Comparison of ENCODE assay signal across 13 mouse cellular contexts in genomic region chr5:36568118-36568517, GRCm38 (mm10). TPM values are rescaled to one million over a fixed set of nuclear protein-coding genes. Genes with fewer than 3 reads are reported as not detected.
DNase-seq lines count a peak whose midpoint lies in the region; ATAC-seq and TF ChIP-seq lines count a peak whose summit lies in the region.
"Had no signal": no experiment of that assay in that cellular context is flagged by ENCODE, and none has a peak within 500 bp of the region (broad histone marks: within the 10 kb centered on the region; RNA-seq: fewer than 3 reads in every experiment).

No protein-coding gene starts in this region.

- DNase-seq in adrenal gland, adult 2 months = peak; percentile 73
- no peak for DNase-seq in adrenal gland, postnatal 4 days (ENCODE audit: low spot score in 2 of 2)
- peak; percentile 86 for DNase-seq in adipocyte (ENCODE audit: low spot score)
- DNase-seq in lung, adult 2 months = peak; percentile 64
- DNase-seq in left cerebral cortex, postnatal 14 days (ENCODE audit: low spot score in 2 of 2) = no peak
- no peak for DNase-seq in ovary, postnatal 10 days (ENCODE audit: low spot score)
- DNase-seq: cerebellum, postnatal 10 days; midbrain, embryonic 14.5 days had no signal

- intact Hi-C loops in left cerebral cortex, postnatal 14 days (cut with DNase I) = no loop called here

- no peak overlapping the region for H3K4me2 ChIP-seq in kidney, embryonic 16.5 days (replicated peaks; ENCODE audit: low read depth, low read length)
- H3K4me2 ChIP-seq: intestine, embryonic 15.5 days; lung, embryonic 15.5 days had no signal

- TF ChIP-seq POLR2A in lung, adult 2 months (IDR thresholded peaks at IDR 0.05; ENCODE audit: borderline replicate concordance, extremely low read depth, low read depth, low read length) = no peak

- 0 out of 2 replicates have a peak, but pooled peaks have one; percentile 44 for ATAC-seq in kidney, embryonic 16.5 days (ENCODE audit: low FRiP score, low TSS enrichment)
- ATAC-seq in erythroid progenitor cell, adult 5-6 weeks (replicated peaks; ENCODE audit: low FRiP score, poor library complexity, severe bottlenecking) = no peak
- ATAC-seq: intestine, embryonic 15.5 days had no signal

- H3K9me3 ChIP-seq in kidney, embryonic 16.5 days (ENCODE audit: low read length) = no peaks in the 10 kb centered on the region
- H3K9me3 ChIP-seq: heart, embryonic 10.5 days; intestine, embryonic 15.5 days; lung, embryonic 15.5 days had no signal

- H3K27me3 ChIP-seq in kidney, embryonic 16.5 days (ENCODE audit: insufficient read depth, low read length) = no peaks in the 10 kb centered on the region
- H3K27me3 ChIP-seq: intestine, embryonic 15.5 days; lung, embryonic 15.5 days had no signal

- H3K4me3 ChIP-seq in kidney, embryonic 16.5 days (ENCODE audit: low read length) = no peak overlapping the region
- H3K4me3 ChIP-seq in lung, adult 2 months (replicated peaks; ENCODE audit: extremely low read depth, low read depth, low read length) = no peak overlapping the region
- H3K4me3 ChIP-seq: heart, embryonic 10.5 days; intestine, embryonic 15.5 days; lung, embryonic 15.5 days had no signal

- H3K36me3 ChIP-seq in kidney, embryonic 16.5 days (ENCODE audit: insufficient read depth, low read length) = peaks cover 10% of the 10 kb centered on the region

- H3K4me1 ChIP-seq in kidney, embryonic 16.5 days (ENCODE audit: insufficient read depth, low read length) = peaks cover 37% of the 10 kb centered on the region
- peaks cover 8% of the 10 kb centered on the region for H3K4me1 ChIP-seq in lung, adult 2 months (ENCODE audit: control insufficient read depth, insufficient read depth, low read length)

- TF ChIP-seq CTCF in lung, adult 2 months (IDR thresholded peaks at IDR 0.05; ENCODE audit: insufficient read depth, low read length) = no peak

- WGBS in kidney, embryonic 16.5 days = 51% methylated on average over 4 of the region's 4 CpGs
- whole genome bisulfite sequencing in lung, adult 2 months = 55% methylated on average over 4 of the region's 4 CpGs

- H3K9ac ChIP-seq in kidney, embryonic 16.5 days (replicated peaks; ENCODE audit: low read length) = no peak overlapping the region
- H3K9ac ChIP-seq: intestine, embryonic 15.5 days; lung, embryonic 15.5 days had no signal

- peak overlapping the region; percentile 19; the same call in 1 of the 2 replicates for H3K27ac ChIP-seq in kidney, embryonic 16.5 days (ENCODE audit: low read length)
- H3K27ac ChIP-seq: heart, embryonic 10.5 days; intestine, embryonic 15.5 days; lung, embryonic 15.5 days had no signal

RNA-seq across cellular contexts. Expression of gene Tbc1d14, which starts 25.0 kb away (rescaled TPM):
- total RNA-seq in adrenal gland, adult 2 months (2021) = 10 to 100 TPM; 42.1 to 47.0 TPM
- polyA plus RNA-seq in adrenal gland, adult 2 months (2012; rRNA removed) = 16.3 and 18.8 TPM in 2 replicates
- total RNA-seq in adrenal gland, postnatal 4 days (2021) = 10 to 100 TPM; 50.3 to 65.3 TPM
- 53.9 and 54.8 TPM in 2 replicates for polyA plus RNA-seq in kidney, embryonic 16.5 days (2015; fragmentation: Nextera tagmentation; extraction: Ambion mirVana)
- 19.2 and 30.2 TPM in 2 replicates for polyA plus RNA-seq in lung, adult 2 months (2012; rRNA removed)
- total RNA-seq in erythroid progenitor cell, adult 5-6 weeks (2015; ENCODE audit: low replicate concordance) = 13.0 and 16.9 TPM in 2 replicates
- 17.2 and 21.9 TPM in 2 replicates for total RNA-seq in erythroid progenitor cell, adult 5-6 weeks (2017; ENCODE audit: low replicate concordance)
- total RNA-seq in left cerebral cortex, postnatal 14 days (2021) = 10 to 100 TPM; 77.9 to 82.0 TPM

Comparison
In these comparisons a context has a peak if more than half of its experiments do, and no peak if none do; other contexts are left out.
1. DNase-seq: peak in adrenal gland, adult 2 months (single experiment), adipocyte (single experiment) and lung, adult 2 months (single experiment); none in adrenal gland, postnatal 4 days (0 of 2), left cerebral cortex, postnatal 14 days (0 of 2) and ovary, postnatal 10 days (single experiment).